Mouse (Mus musculus): ENCODE data around the gene Defb23. TPM values are rescaled to one million over a fixed set of nuclear protein-coding genes. Genes with fewer than 3 reads are reported as not detected.

Defb23 gene
- total and polyA plus RNA-seq, 3 experiments: not detected

DNA sequence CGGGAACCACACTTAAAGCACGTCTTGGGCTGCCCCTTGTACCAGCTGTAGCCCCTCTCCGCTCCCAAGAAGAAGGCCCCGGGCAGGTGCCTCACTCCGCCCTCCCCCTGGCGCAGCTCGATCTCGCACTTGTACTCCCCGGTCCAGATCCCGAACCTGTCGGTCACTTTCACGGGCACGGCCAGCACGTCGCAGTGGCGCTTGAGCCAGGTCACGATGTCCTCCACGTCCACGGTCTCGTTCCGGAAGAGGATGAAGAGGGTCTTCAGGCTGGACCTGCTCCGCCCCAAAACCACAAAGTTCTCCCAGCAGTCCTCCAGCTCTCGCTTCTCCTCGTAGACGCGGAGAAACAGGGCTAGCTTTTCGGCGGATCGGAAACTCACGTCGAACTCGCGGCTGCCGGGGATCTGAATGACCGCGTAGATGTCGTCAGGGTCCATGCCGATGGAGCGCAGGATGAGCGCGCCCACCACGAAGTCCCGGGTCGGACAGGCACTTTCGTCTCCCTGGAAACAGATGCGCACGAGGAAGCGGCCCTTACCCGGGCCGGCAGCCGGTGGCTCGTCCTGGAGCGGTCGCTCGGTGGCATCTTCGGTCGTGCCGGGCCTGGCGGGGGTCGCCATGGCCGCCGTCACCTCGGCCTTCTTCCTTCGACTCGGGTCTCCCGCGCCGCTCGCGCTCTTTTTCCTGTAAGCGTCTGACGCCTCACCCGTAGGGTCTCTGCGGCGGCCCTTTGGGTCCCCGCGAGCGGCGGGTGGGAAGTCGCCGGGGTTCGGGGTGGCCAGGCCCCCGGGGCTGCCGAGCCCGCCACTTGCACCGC, 50.4 kb downstream of the Defb23 start:
- intact Hi-C loops (cut with DNase I): loop anchor here (2.0 kb wide), 2 partner anchors 17 to 23 kb away; no protein-coding TSS in a partner anchor
- Histone ChIP-seq H3K4me3 (peak overlapping the region; percentile 61), H3K36me3 (ENCODE audit: control insufficient read depth, insufficient read depth, low read length) (no peaks in the 10 kb centered on the region), H3K4me1 (ENCODE audit: control insufficient read depth, insufficient read depth, low read length) (peaks cover 8% of the 10 kb centered on the region), H3K27ac (peak overlapping the region; percentile 90), H3K27me3 (ENCODE audit: control insufficient read depth, insufficient read depth, low read length) (no peaks in the 10 kb centered on the region), H3K79me2 (replicated peaks; ENCODE audit: control insufficient read depth, insufficient read depth, low read length) (no peaks in the 10 kb centered on the region), H3K9ac (ENCODE audit: low read depth, low read length) (peak overlapping the region; percentile 93)
- TF ChIP-seq POLR2A (IDR thresholded peaks at IDR 0.05; ENCODE audit: insufficient read depth, low read depth, low read length) (no peak), EP300 (IDR thresholded peaks at IDR 0.05; ENCODE audit: insufficient read depth, low read depth, low read length) (no peak), CTCF (IDR thresholded peaks at IDR 0.05) (no peak)
- peak; percentile 48 to 61 for DNase-seq
- 2% methylated on average over 86 of the region's 86 CpGs for WGBS

DNA sequence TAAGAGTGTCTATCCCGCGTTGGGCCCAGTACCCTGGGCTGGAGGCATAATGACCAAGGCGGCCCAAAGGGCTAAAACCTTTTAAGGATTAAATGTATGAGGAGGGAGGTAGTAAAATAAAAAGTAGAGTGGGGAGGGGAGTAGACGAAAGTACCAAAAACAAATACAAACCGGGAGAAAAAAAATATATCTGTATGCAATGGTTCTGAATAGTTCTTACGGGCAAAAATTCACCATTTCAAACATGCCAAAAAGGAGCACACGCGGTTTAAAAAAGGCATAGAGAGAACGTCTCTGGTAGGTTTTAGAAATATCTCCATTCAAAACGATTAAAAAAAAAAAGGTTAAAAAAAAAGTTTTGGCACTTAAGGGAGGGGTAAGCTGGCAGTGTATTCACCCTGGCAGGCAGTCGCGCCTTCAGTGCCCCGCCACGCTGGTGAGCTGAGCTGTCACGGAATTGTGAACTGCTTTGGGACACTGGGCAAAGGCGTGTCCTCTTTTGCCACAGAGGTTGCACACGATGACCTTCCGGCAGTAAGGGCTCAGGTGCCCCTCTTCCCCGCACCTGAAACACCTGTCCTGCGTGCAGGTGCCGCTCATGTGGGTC, 51.2 kb downstream of the Defb23 start:
- peak overlapping the region; percentile 90; the same call in 1 of the 2 replicates for H3K27ac ChIP-seq
- peak overlapping the region; percentile 93 for H3K9ac ChIP-seq (ENCODE audit: low read depth, low read length)
- peaks cover 8% of the 10 kb centered on the region for H3K4me1 ChIP-seq (ENCODE audit: control insufficient read depth, insufficient read depth, low read length)
- peak overlapping the region; percentile 61 for H3K4me3 ChIP-seq
- no peaks in the 10 kb centered on the region for H3K36me3 ChIP-seq (ENCODE audit: control insufficient read depth, insufficient read depth, low read length)
- DNase-seq: peak in 1 of 2 experiments; percentile 35
- no peaks in the 10 kb centered on the region for H3K79me2 ChIP-seq (replicated peaks; ENCODE audit: control insufficient read depth, insufficient read depth, low read length)
- WGBS: 24% methylated on average over 21 of the region's 21 CpGs
- TF ChIP-seq CTCF (IDR thresholded peaks at IDR 0.05) (no peak), EP300 (IDR thresholded peaks at IDR 0.05; ENCODE audit: insufficient read depth, low read depth, low read length) (no peak), POLR2A (IDR thresholded peaks at IDR 0.05; ENCODE audit: insufficient read depth, low read depth, low read length) (no peak)
- no peaks in the 10 kb centered on the region for H3K27me3 ChIP-seq (ENCODE audit: control insufficient read depth, insufficient read depth, low read length)
- intact Hi-C loops (cut with DNase I): no loop called here

DNA sequence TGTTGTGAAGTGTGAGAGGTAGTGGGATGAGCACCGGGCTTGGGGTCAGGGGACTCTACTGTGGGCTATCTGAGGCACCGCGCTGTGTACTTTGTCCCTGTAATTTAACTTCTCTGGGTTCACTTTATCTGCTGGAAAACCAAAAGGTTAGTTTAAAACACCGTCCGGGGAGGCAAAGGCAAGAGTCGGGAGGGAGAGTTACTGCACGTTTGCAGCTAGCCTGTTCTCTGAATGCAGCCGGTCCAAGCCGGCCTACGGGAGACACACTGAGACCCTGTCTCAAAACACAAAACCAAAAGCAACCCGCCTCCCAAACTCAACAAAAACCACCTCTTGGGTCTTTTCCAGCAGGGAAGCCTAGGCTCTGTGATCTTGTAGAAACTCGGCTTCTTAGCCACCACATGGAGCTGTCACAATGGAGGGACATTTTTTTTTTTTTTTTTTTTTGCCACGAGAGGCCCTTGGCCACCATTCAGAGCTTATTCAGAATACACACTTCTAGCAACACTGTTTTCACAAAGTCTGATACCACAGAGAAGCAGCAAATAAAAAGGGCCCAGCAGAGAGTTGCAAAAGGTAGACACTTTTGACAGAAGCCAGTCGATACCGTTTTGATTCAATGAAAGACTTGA, 51.8 kb downstream of the Defb23 start:
- H3K36me3 ChIP-seq (ENCODE audit: control insufficient read depth, insufficient read depth, low read length): no peaks in the 10 kb centered on the region
- no peak for TF ChIP-seq POLR2A (IDR thresholded peaks at IDR 0.05; ENCODE audit: insufficient read depth, low read depth, low read length)
- TF ChIP-seq CTCF (IDR thresholded peaks at IDR 0.05): no peak
- TF ChIP-seq EP300 (IDR thresholded peaks at IDR 0.05; ENCODE audit: insufficient read depth, low read depth, low read length): no peak
- H3K79me2 ChIP-seq (replicated peaks; ENCODE audit: control insufficient read depth, insufficient read depth, low read length): no peaks in the 10 kb centered on the region
- H3K9ac ChIP-seq (ENCODE audit: low read depth, low read length): no peak overlapping the region
- intact Hi-C loops (cut with DNase I): no loop called here
- H3K4me3 ChIP-seq: no peak overlapping the region; the same call in 1 of the 2 replicates
- peaks cover 8% of the 10 kb centered on the region for H3K4me1 ChIP-seq (ENCODE audit: control insufficient read depth, insufficient read depth, low read length)
- no peaks in the 10 kb centered on the region for H3K27me3 ChIP-seq (ENCODE audit: control insufficient read depth, insufficient read depth, low read length)
- DNase-seq: no peak
- WGBS: 28% methylated on average over 15 of the region's 15 CpGs
- no peak overlapping the region for H3K27ac ChIP-seq

DNA sequence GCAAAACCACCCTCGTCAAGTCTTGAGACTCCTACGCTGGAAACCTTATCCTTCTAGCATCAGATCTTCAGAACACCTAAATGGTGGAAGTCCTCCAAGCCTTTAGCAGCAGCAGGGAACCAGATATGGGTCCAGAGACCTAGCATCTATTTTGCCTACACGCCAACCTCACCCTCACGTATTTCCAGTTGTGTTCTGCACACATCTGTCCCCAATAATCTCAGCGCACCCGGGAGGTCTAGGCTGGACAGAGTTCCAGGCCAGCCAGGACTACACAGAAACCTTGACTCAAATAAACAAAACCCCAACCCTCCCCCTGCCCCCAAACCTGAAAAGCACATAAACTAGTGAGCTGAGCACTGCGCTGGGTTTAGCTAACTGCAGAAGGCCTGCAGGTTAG, 52.9 kb downstream of the Defb23 start:
- H3K79me2 ChIP-seq (replicated peaks; ENCODE audit: control insufficient read depth, insufficient read depth, low read length): no peaks in the 10 kb centered on the region
- intact Hi-C loops (cut with DNase I): no loop called here
- DNase-seq: peak in 1 of 2 experiments; percentile 31
- no peaks in the 10 kb centered on the region for H3K27me3 ChIP-seq (ENCODE audit: control insufficient read depth, insufficient read depth, low read length)
- peaks cover 8% of the 10 kb centered on the region for H3K4me1 ChIP-seq (ENCODE audit: control insufficient read depth, insufficient read depth, low read length)
- H3K9ac ChIP-seq (ENCODE audit: low read depth, low read length): no peak overlapping the region
- peak overlapping the region; percentile 1; the same call in 1 of the 2 replicates for H3K4me3 ChIP-seq
- 34% methylated on average over 7 of the region's 7 CpGs for WGBS
- peak overlapping the region; percentile 60 for H3K27ac ChIP-seq
- no peaks in the 10 kb centered on the region for H3K36me3 ChIP-seq (ENCODE audit: control insufficient read depth, insufficient read depth, low read length)
- TF ChIP-seq POLR2A (IDR thresholded peaks at IDR 0.05; ENCODE audit: insufficient read depth, low read depth, low read length) (no peak), CTCF (IDR thresholded peaks at IDR 0.05) (no peak), EP300 (IDR thresholded peaks at IDR 0.05; ENCODE audit: insufficient read depth, low read depth, low read length) (no peak)

DNA sequence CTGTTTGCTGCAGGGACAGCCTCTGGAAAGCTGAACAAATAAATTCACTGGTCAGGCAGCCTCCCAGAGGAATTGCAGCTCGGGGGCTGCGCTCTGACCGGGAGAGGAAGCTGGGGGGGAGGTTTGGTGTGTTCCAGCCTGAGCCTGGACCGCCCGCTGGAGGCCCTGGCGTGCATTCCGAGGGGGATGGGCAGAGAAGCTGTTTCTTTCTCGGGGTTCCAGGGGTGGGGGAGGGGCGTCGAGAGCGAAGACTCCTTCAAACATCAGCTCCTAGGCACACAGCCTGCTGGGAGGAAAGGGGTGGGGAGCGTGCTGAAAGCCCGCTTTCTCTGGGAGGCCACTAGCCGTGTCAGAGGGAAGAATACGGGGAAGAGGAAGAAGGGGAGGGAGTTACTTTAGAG, 53.4 kb downstream of the Defb23 start:
- Histone ChIP-seq H3K4me3 (peak overlapping the region; percentile 1; the same call in 1 of the 2 replicates), H3K9ac (ENCODE audit: low read depth, low read length) (peak overlapping the region; percentile 48), H3K79me2 (replicated peaks; ENCODE audit: control insufficient read depth, insufficient read depth, low read length) (no peaks in the 10 kb centered on the region), H3K4me1 (ENCODE audit: control insufficient read depth, insufficient read depth, low read length) (peaks cover 8% of the 10 kb centered on the region), H3K36me3 (ENCODE audit: control insufficient read depth, insufficient read depth, low read length) (no peaks in the 10 kb centered on the region), H3K27ac (peak overlapping the region; percentile 60), H3K27me3 (ENCODE audit: control insufficient read depth, insufficient read depth, low read length) (no peaks in the 10 kb centered on the region)
- peak; percentile 53; the same call in 1 of the 2 replicates for TF ChIP-seq POLR2A (IDR thresholded peaks at IDR 0.05; ENCODE audit: insufficient read depth, low read depth, low read length)
- TF ChIP-seq EP300 (IDR thresholded peaks at IDR 0.05; ENCODE audit: insufficient read depth, low read depth, low read length): peak; percentile 55; the same call in 1 of the 2 replicates
- TF ChIP-seq CTCF (IDR thresholded peaks at IDR 0.05): no peak
- peak; percentile 82 to 85 for DNase-seq
- intact Hi-C loops (cut with DNase I): no loop called here
- WGBS: 15% methylated on average over 15 of the region's 15 CpGs
